Mouse (Mus musculus): Measurements from ENCODE around the gene Lima1.

DNA sequence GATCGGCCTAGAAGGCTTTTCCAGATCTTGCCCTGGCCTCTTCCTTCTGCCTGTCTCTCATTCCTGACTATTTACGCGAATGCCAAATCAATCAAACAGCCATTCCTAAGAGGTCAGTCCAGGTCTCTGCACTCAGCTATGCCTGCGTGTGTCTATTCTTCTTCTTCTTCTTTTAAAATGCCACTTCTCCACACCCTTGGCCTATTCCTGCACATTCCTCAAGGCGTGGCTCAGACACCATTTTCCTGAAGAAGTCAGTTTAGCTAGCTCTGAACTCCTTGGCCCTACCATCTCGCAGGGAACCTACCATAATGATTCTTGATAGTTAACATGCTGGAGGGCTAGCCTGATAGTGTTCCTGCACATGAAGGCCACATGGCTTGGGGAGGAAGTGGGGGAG, 75.5 kb downstream of the Lima1 start:
- TF ChIP-seq CTCF (IDR thresholded peaks at IDR 0.05; ENCODE audit: insufficient read depth, low read depth, low read length) (no peak), POLR2A (IDR thresholded peaks at IDR 0.05; ENCODE audit: insufficient read depth, low read depth, low read length) (no peak)

Data from olfactory bulb, adult 2 months (tissue).